Mouse (Mus musculus) cortical plate, adult 2 months (tissue): ENCODE results near the gene Shank2.

Source experiments
- CTCF ChIP-seq: fragments of 200-500 bp; IDR thresholded peaks from 2 replicates; pipeline ENCODE4 v1.5.1; 2011; ENCODE audit warnings: mild to moderate bottlenecking, control low read depth, low read length; ENCODE audit not compliant: insufficient read depth; ENCODE audit errors: extremely low read depth
- POLR2A ChIP-seq: fragments of 200-500 bp; IDR thresholded peaks from 2 replicates; pipeline ENCODE4 v1.6.1; 2011; ENCODE audit warnings: mild to moderate bottlenecking, low read length, control low read depth; ENCODE audit not compliant: insufficient read depth; ENCODE audit errors: extremely low read depth

- TF ChIP-seq POLR2A, result peak; percentile 62
- TF ChIP-seq CTCF, result no peak
Observed at GRCm38 (mm10) chr7:144235523-144235922, 233.8 kb downstream of the Shank2 start.
